Mouse (Mus musculus) hindbrain, embryonic 16.5 days (tissue): ENCODE measurements around the gene Ntrk3. TPM values are rescaled to one million over a fixed set of nuclear protein-coding genes. Genes with fewer than 3 reads are reported as not detected.

Experiments used
- ATAC-seq: fragments of 200-750 bp; cut with Nextera tagmentation; 2 replicates; pipeline ENCODE4 v1.8.0; 2017; ENCODE audit warnings: moderate TSS enrichment, moderate library complexity
- H3K27ac ChIP-seq: fragments of 300-500 bp; sonication (generic); 2 replicates; pipeline ENCODE4 v1.5.1; 2014; ENCODE audit warnings: low read depth, mild to moderate bottlenecking, control low read depth, low read length, moderate library complexity
- H3K27me3 ChIP-seq: fragments of 300-500 bp; sonication (generic); replicated peaks from 2 replicates; pipeline ENCODE4 v1.6.1; 2014; ENCODE audit warnings: low read length; ENCODE audit not compliant: control insufficient read depth, insufficient read depth
- H3K36me3 ChIP-seq: fragments of 300-500 bp; sonication (generic); 2 replicates; pipeline ENCODE4 v1.6.1; 2014; ENCODE audit warnings: mild to moderate bottlenecking, low read length, moderate library complexity, mixed read lengths; ENCODE audit not compliant: control insufficient read depth, insufficient read depth
- H3K4me1 ChIP-seq: fragments of 300-500 bp; sonication (generic); 2 replicates; pipeline ENCODE4 v1.6.1; 2014; ENCODE audit warnings: low read depth, low read length; ENCODE audit not compliant: control insufficient read depth, insufficient read depth
- H3K4me2 ChIP-seq: fragments of 300-500 bp; sonication (generic); 2 replicates; pipeline ENCODE4 v1.6.1; 2014; ENCODE audit warnings: mild to moderate bottlenecking, low read length, control low read depth, moderate library complexity
- H3K4me3 ChIP-seq: fragments of 300-500 bp; sonication (generic); 2 replicates; pipeline ENCODE4 v1.5.1; 2014; ENCODE audit warnings: mild to moderate bottlenecking, low read length, control low read depth, moderate library complexity
- H3K9ac ChIP-seq: fragments of 300-500 bp; sonication (generic); 2 replicates; pipeline ENCODE4 v1.6.1; 2014; ENCODE audit warnings: low read depth, mild to moderate bottlenecking, control low read depth, low read length, moderate library complexity
- H3K9me3 ChIP-seq: fragments of 300-500 bp; sonication (generic); 2 replicates; pipeline ENCODE4 v1.6.1; 2014; ENCODE audit warnings: mild to moderate bottlenecking, low read length, moderate library complexity; ENCODE audit not compliant: control insufficient read depth
- WGBS: fragments of 180-500 bp; shearing (Covaris S2); extraction: QIAGEN DNeasy Blood & Tissue Kit; methylation state at CpG from one replicate; pipeline ENCODE4 v1.1.7; 2014; 5-methylcytosine and 5-hydroxymethylcytosine counted together
- polyA plus RNA-seq: library from polyadenylated mRNA; unstranded; fragments of >200 nt; fragmentation: Nextera tagmentation; extraction: Ambion mirVana; gene quantifications from 2 replicates; pipeline ENCODE4 v1.2.1, GENCODE M21; 2015

Gene Ntrk3
- 23.8 and 24.1 TPM in 2 replicates for polyA plus RNA-seq

GRCm38 (mm10) chr7:78737614-78738210 lies at the start of gene Ntrk3:
Ntrk3 (minus strand) TSS chr7:78738012.
- Histone ChIP-seq H3K27ac (no peak within 1 kb of the TSS), H3K9ac (no peak within 1 kb of the TSS), H3K4me1 (no peaks in the 10 kb centered on the region), H3K36me3 (no peaks in the 10 kb centered on the region), H3K9me3 (no peaks in the 10 kb centered on the region), H3K27me3 (no peaks in the 10 kb centered on the region), H3K4me2 (no peak within 1 kb of the TSS), H3K4me3 (no peak within 1 kb of the TSS)
- 86% methylated on average over 5 of the region's 5 CpGs for WGBS
- ATAC-seq: no peak

- Histone ChIP-seq H3K9me3 (no peaks in the 10 kb centered on the region), H3K27me3 (no peaks in the 10 kb centered on the region), H3K4me1 (peaks cover 14% of the 10 kb centered on the region), H3K4me3 (no peak overlapping the region), H3K36me3 (peaks cover 5% of the 10 kb centered on the region; the same call in 1 of the 2 replicates), H3K4me2 (no peak overlapping the region), H3K27ac (no peak overlapping the region), H3K9ac (no peak overlapping the region)
- ATAC-seq: no peak
- 49% methylated on average over 5 of the region's 5 CpGs for WGBS
These were observed 48.1 kb upstream of the Ntrk3 start for GRCm38 (mm10) chr7:78785906-78786305.

- H3K4me3 ChIP-seq: peak within 1 kb of the TSS; percentile 86
- ATAC-seq: peak; percentile 98
- whole genome bisulfite sequencing: under 1% methylated on average over 43 of the region's 44 CpGs
- peak within 1 kb of the TSS; percentile 89 for H3K4me2 ChIP-seq
- H3K27me3 ChIP-seq: no peaks in the 10 kb centered on the region
- peak within 1 kb of the TSS; percentile 85 for H3K9ac ChIP-seq
- peaks cover 14% of the 10 kb centered on the region for H3K4me1 ChIP-seq
- peak within 1 kb of the TSS; percentile 72 for H3K27ac ChIP-seq
- peaks cover 12% of the 10 kb centered on the region for H3K36me3 ChIP-seq
- H3K9me3 ChIP-seq: no peaks in the 10 kb centered on the region
These were observed 45.1 kb upstream of the Ntrk3 start, which contains the start of the genes Mrps11 and Mrpl46 for GRCm38 (mm10) chr7:78782639-78783581. Mrps11 (plus strand) TSS chr7:78783119. Mrpl46 (minus strand) TSS chr7:78783531.

- 97% methylated on average over 5 of the region's 5 CpGs for WGBS
- Histone ChIP-seq H3K9me3 (no peaks in the 10 kb centered on the region), H3K27ac (no peak overlapping the region), H3K4me1 (peaks cover 8% of the 10 kb centered on the region), H3K27me3 (no peaks in the 10 kb centered on the region), H3K36me3 (peaks cover 34% of the 10 kb centered on the region), H3K9ac (no peak overlapping the region), H3K4me2 (no peak overlapping the region), H3K4me3 (no peak overlapping the region)
- ATAC-seq: no peak
These were observed 40.9 kb upstream of the Ntrk3 start for GRCm38 (mm10) chr7:78778741-78779140.

- no peaks in the 10 kb centered on the region for H3K27me3 ChIP-seq
- 95% methylated on average over 5 of the region's 5 CpGs for WGBS
- H3K4me1 ChIP-seq: peaks cover 2% of the 10 kb centered on the region; the same call in 1 of the 2 replicates
- no peak overlapping the region for H3K9ac ChIP-seq
- peaks cover 18% of the 10 kb centered on the region for H3K36me3 ChIP-seq
- no peak overlapping the region for H3K4me2 ChIP-seq
- no peak overlapping the region for H3K4me3 ChIP-seq
- no peaks in the 10 kb centered on the region for H3K9me3 ChIP-seq
- no peak for ATAC-seq
- H3K27ac ChIP-seq: no peak overlapping the region
These were observed 33.1 kb upstream of the Ntrk3 start for GRCm38 (mm10) chr7:78770936-78771335.

GRCm38 (mm10) chr7:78769075-78769652 lies 31.4 kb upstream of the Ntrk3 start:
- H3K9ac ChIP-seq: no peak overlapping the region
- H3K9me3 ChIP-seq: no peaks in the 10 kb centered on the region

GRCm38 (mm10) chr7:78767929-78768531 lies 30.2 kb upstream of the Ntrk3 start:
- Histone ChIP-seq H3K36me3 (no peaks in the 10 kb centered on the region), H3K4me1 (peaks cover 5% of the 10 kb centered on the region; the same call in 1 of the 2 replicates), H3K27me3 (no peaks in the 10 kb centered on the region), H3K27ac (no peak overlapping the region), H3K9ac (no peak overlapping the region), H3K9me3 (no peaks in the 10 kb centered on the region), H3K4me3 (no peak overlapping the region), H3K4me2 (no peak overlapping the region)
- ATAC-seq: peak; percentile 13; the same call in 1 of the 2 replicates
- 72% methylated on average over 12 of the region's 12 CpGs for WGBS

More at GRCm38 (mm10) chr7:78769075-78769652, 31.4 kb upstream of the Ntrk3 start:
- no peak for ATAC-seq
- no peaks in the 10 kb centered on the region for H3K27me3 ChIP-seq
- no peak overlapping the region for H3K4me2 ChIP-seq
- peaks cover 5% of the 10 kb centered on the region; the same call in 1 of the 2 replicates for H3K4me1 ChIP-seq
- 83% methylated on average over 7 of the region's 7 CpGs for WGBS
- no peak overlapping the region for H3K4me3 ChIP-seq
- no peak overlapping the region for H3K27ac ChIP-seq
- peaks cover 6% of the 10 kb centered on the region; the same call in 1 of the 2 replicates for H3K36me3 ChIP-seq

GRCm38 (mm10) chr7:78766019-78766683 lies 28.3 kb upstream of the Ntrk3 start:
- no peaks in the 10 kb centered on the region for H3K36me3 ChIP-seq
- peak; percentile 86 for ATAC-seq
- H3K4me1 ChIP-seq: peaks cover 5% of the 10 kb centered on the region; the same call in 1 of the 2 replicates
- H3K27ac ChIP-seq: no peak overlapping the region
- peak overlapping the region; percentile 47 for H3K4me2 ChIP-seq
- 19% methylated on average over 18 of the region's 18 CpGs for WGBS
- H3K9me3 ChIP-seq: no peaks in the 10 kb centered on the region
- H3K27me3 ChIP-seq: no peaks in the 10 kb centered on the region
- H3K4me3 ChIP-seq: no peak overlapping the region
- peak overlapping the region; percentile 28; the same call in 1 of the 2 replicates for H3K9ac ChIP-seq
